Mouse (Mus musculus) ES-E14 (cell line): ENCODE measurements around the gene Phldb2. TPM values are rescaled to one million over a fixed set of nuclear protein-coding genes. Genes with fewer than 3 reads are reported as not detected.

ENCODE experiments used
- DNase-seq: peaks from one replicate; pipeline ENCODE4 v3.0.0-alpha.2; 2013; ENCODE audit warnings: low read depth, low spot score
- H3K27ac ChIP-seq: 2 replicates; pipeline ENCODE4 v1.5.1; 2012; ENCODE audit warnings: low read depth, mild to moderate bottlenecking, low read length, moderate library complexity, mixed read lengths; ENCODE audit not compliant: poor library complexity, insufficient read depth, severe bottlenecking
- H3K36me3 ChIP-seq: 2 replicates; pipeline ENCODE4 v1.6.1; 2012; ENCODE audit warnings: mild to moderate bottlenecking, low read length, moderate library complexity, mixed read lengths; ENCODE audit not compliant: control insufficient read depth, poor library complexity, insufficient read depth, severe bottlenecking
- H3K4me1 ChIP-seq, 2 experiments: fragments of 150-350 bp in 1 of 2; sonication (generic) in 1 of 2; 2 replicates each; pipeline ENCODE4 v1.6.1; 2012; ENCODE audit warnings: low read length in 2 of 2, mild to moderate bottlenecking in 1 of 2, mixed read lengths in 1 of 2; ENCODE audit not compliant: control insufficient read depth in 2 of 2, insufficient read depth in 2 of 2, poor library complexity in 1 of 2
- H3K4me3 ChIP-seq, 2 experiments: fragments of 150-350 bp in 1 of 2; sonication (generic) in 1 of 2; 2 replicates each; pipeline ENCODE4 v1.5.1; 2012; ENCODE audit warnings: low read length in 2 of 2, low read depth in 1 of 2, mild to moderate bottlenecking in 1 of 2, mixed read lengths in 1 of 2; ENCODE audit not compliant: insufficient read depth in 1 of 2, poor library complexity in 1 of 2, severe bottlenecking in 1 of 2
- H3K9ac ChIP-seq: 2 replicates; pipeline ENCODE4 v1.6.1; 2012; ENCODE audit warnings: low read depth, mild to moderate bottlenecking, low read length, mixed read lengths; ENCODE audit not compliant: poor library complexity, insufficient read depth, severe bottlenecking
- H3K9me3 ChIP-seq: fragments of 150-350 bp; sonication (generic); 2 replicates; pipeline ENCODE4 v1.6.1; 2012; ENCODE audit warnings: low read depth, mild to moderate bottlenecking, low read length; ENCODE audit not compliant: control insufficient read depth, insufficient read depth
- CHD2 ChIP-seq: IDR thresholded peaks from 2 replicates; pipeline ENCODE4 v1.6.1; 2014; ENCODE audit warnings: mild to moderate bottlenecking, low read depth, low read length, inconsistent platforms
- HCFC1 ChIP-seq: IDR thresholded peaks from 2 replicates; pipeline ENCODE4 v1.6.1; 2012; ENCODE audit warnings: low read length, inconsistent platforms, borderline replicate concordance; ENCODE audit not compliant: insufficient read depth
- MAFK ChIP-seq: IDR thresholded peaks from 2 replicates; pipeline ENCODE4 v1.6.1; 2014; ENCODE audit warnings: mild to moderate bottlenecking, low read depth, low read length, inconsistent platforms; ENCODE audit not compliant: insufficient read depth
- ZC3H11A ChIP-seq: IDR thresholded peaks from 2 replicates; pipeline ENCODE4 v1.6.1; 2012; ENCODE audit warnings: low read depth, mild to moderate bottlenecking, inconsistent platforms, low read length, borderline replicate concordance
- ZNF384 ChIP-seq: IDR thresholded peaks from 2 replicates; pipeline ENCODE4 v1.6.1; 2012; ENCODE audit warnings: low read depth, low read length, inconsistent platforms
- in situ Hi-C, 2 experiments: fragments of 600-800 bp; cut with MboI; formaldehyde crosslinking; loops; one replicate each; pipeline ENCODE4 v1.15.1; 2025; ENCODE audit warnings: low sequenced_read_pairs in 2 of 2, inconsistent platforms in 1 of 2; ENCODE audit not compliant: unreplicated experiment in 2 of 2
- total RNA-seq: library from RNA; depleted of rRNA; stranded (reverse); fragments of 300-350 nt; gene quantifications from 2 replicates; pipeline ENCODE4 v1.2.3, GENCODE M21; 2012; rRNA removed

The Phldb2 gene
- total RNA-seq, 1 experiment = 36.2 TPM

GRCm38 (mm10) chr16:45713261-45713660 lies 240.1 kb downstream of the Phldb2 start:
- H3K4me1 ChIP-seq = peaks cover 0 to 3% of the 10 kb centered on the region in 2 experiments; a peak in 1 of 4 replicates
- H3K9ac ChIP-seq = no peak overlapping the region
- in situ Hi-C loops = no loop called here
- no peaks in the 10 kb centered on the region for H3K9me3 ChIP-seq
- DNase-seq = no peak
- no peak overlapping the region for H3K27ac ChIP-seq
- H3K4me3 ChIP-seq = no peak overlapping the region
- TF ChIP-seq HCFC1 = no peak
- TF ChIP-seq CHD2 = no peak
- TF ChIP-seq MAFK = no peak
- no peak for TF ChIP-seq ZNF384
- TF ChIP-seq ZC3H11A = no peak
- no peaks in the 10 kb centered on the region for H3K36me3 ChIP-seq

GRCm38 (mm10) chr16:45711263-45711662 lies 242.1 kb downstream of the Phldb2 start:
- in situ Hi-C loops = no loop called here
- no peaks in the 10 kb centered on the region for H3K36me3 ChIP-seq
- DNase-seq = no peak

GRCm38 (mm10) chr16:45699301-45699700 lies 254.1 kb downstream of the Phldb2 start:
- in situ Hi-C loops = no loop called here
- H3K9me3 ChIP-seq = no peaks in the 10 kb centered on the region
- H3K4me3 ChIP-seq = no peak overlapping the region
- no peak overlapping the region for H3K9ac ChIP-seq
- H3K27ac ChIP-seq = no peak overlapping the region
- no peak for DNase-seq
- no peaks in the 10 kb centered on the region for H3K4me1 ChIP-seq
- H3K36me3 ChIP-seq = no peaks in the 10 kb centered on the region
- TF ChIP-seq HCFC1 = no peak
- no peak for TF ChIP-seq ZNF384
- TF ChIP-seq MAFK = no peak
- TF ChIP-seq CHD2 = no peak
- TF ChIP-seq ZC3H11A = no peak

More at GRCm38 (mm10) chr16:45711263-45711662, 242.1 kb downstream of the Phldb2 start:
- peak overlapping the region; percentile 13; the same call in 1 of the 2 replicates for H3K9ac ChIP-seq
- H3K27ac ChIP-seq = no peak overlapping the region
- no peaks in the 10 kb centered on the region for H3K9me3 ChIP-seq
- no peak overlapping the region; a peak in 1 of 4 replicates for H3K4me3 ChIP-seq
- peaks cover 0 to 3% of the 10 kb centered on the region in 2 experiments; a peak in 1 of 4 replicates for H3K4me1 ChIP-seq
- TF ChIP-seq CHD2 (no peak), MAFK (no peak), ZC3H11A (no peak), ZNF384 (no peak), HCFC1 (no peak)

GRCm38 (mm10) chr16:45697996-45698395 lies 255.4 kb downstream of the Phldb2 start:
- in situ Hi-C loops = no loop called here
- H3K36me3 ChIP-seq = no peaks in the 10 kb centered on the region
- TF ChIP-seq CHD2 = no peak
- TF ChIP-seq ZNF384 = no peak
- no peak for TF ChIP-seq ZC3H11A
- TF ChIP-seq HCFC1 = no peak
- no peak for TF ChIP-seq MAFK
- DNase-seq = no peak
- no peak overlapping the region for H3K27ac ChIP-seq
- H3K4me3 ChIP-seq = no peak overlapping the region
- no peaks in the 10 kb centered on the region for H3K9me3 ChIP-seq
- H3K4me1 ChIP-seq = no peaks in the 10 kb centered on the region
- no peak overlapping the region for H3K9ac ChIP-seq

Other genes starting within 250 kb of the Phldb2 start
- gene Tagln3, start 229.0 kb downstream of the Phldb2 start, total RNA-seq = 5.1 and 5.4 TPM in 2 replicates
- gene Abhd10, start 210.6 kb downstream of the Phldb2 start, total RNA-seq = 13.2 and 16.0 TPM in 2 replicates
- gene Plcxd2, start 56.6 kb upstream of the Phldb2 start, total RNA-seq = 2.3 and 3.3 TPM in 2 replicates
- gene Cd96, start 166.7 kb upstream of the Phldb2 start, total RNA-seq = 0.26 and 0.71 TPM in 2 replicates
- 202 and 234 TPM in 2 replicates for gene Gm4737, start 201.5 kb upstream of the Phldb2 start, total RNA-seq